Mouse (Mus musculus) stomach, embryonic 14.5 days (tissue): ENCODE data around the gene Trank1. TPM values are rescaled to one million over a fixed set of nuclear protein-coding genes. Genes with fewer than 3 reads are reported as not detected.

Experiments used
- ATAC-seq: fragments of 200-750 bp; cut with Nextera tagmentation; 2 replicates; pipeline ENCODE4 v1.8.0; 2017; ENCODE audit warnings: low read depth, moderate TSS enrichment; ENCODE audit not compliant: insufficient number of reproducible peaks, insufficient read depth, low FRiP score
- H3K27ac ChIP-seq: fragments of 300-500 bp; sonication (generic); 2 replicates; pipeline ENCODE4 v1.5.1; 2014; ENCODE audit warnings: mild to moderate bottlenecking, low read length, moderate library complexity, mixed read lengths
- H3K27me3 ChIP-seq: fragments of 300-500 bp; sonication (generic); 2 replicates; pipeline ENCODE4 v1.6.1; 2014; ENCODE audit warnings: low read length, control low read depth, mixed read lengths; ENCODE audit not compliant: control insufficient read depth, insufficient read depth
- H3K36me3 ChIP-seq: fragments of 300-500 bp; sonication (generic); 2 replicates; pipeline ENCODE4 v1.6.1; 2014; ENCODE audit warnings: mild to moderate bottlenecking, control low read depth, low read length, moderate library complexity, mixed read lengths; ENCODE audit not compliant: control insufficient read depth, insufficient read depth
- H3K4me1 ChIP-seq: fragments of 300-500 bp; sonication (generic); 2 replicates; pipeline ENCODE4 v1.6.1; 2014; ENCODE audit warnings: low read length, control low read depth, mixed read lengths; ENCODE audit not compliant: control insufficient read depth, insufficient read depth
- H3K4me2 ChIP-seq: fragments of 300-500 bp; sonication (generic); replicated peaks from 2 replicates; pipeline ENCODE4 v1.6.1; 2014; ENCODE audit warnings: low read depth, low read length, control low read depth
- H3K4me3 ChIP-seq: fragments of 300-500 bp; sonication (generic); 2 replicates; pipeline ENCODE4 v1.5.1; 2014; ENCODE audit warnings: low read depth, low read length, control low read depth
- H3K9ac ChIP-seq: fragments of 300-500 bp; sonication (generic); replicated peaks from 2 replicates; pipeline ENCODE4 v1.6.1; 2014; ENCODE audit warnings: low read depth, mild to moderate bottlenecking, control low read depth, low read length, moderate library complexity, mixed read lengths
- H3K9me3 ChIP-seq: fragments of 300-500 bp; sonication (generic); 2 replicates; pipeline ENCODE4 v1.6.1; 2016; ENCODE audit warnings: low read depth, low read length, control low read depth; ENCODE audit not compliant: control insufficient read depth
- WGBS: fragments of 180-500 bp; shearing (Covaris S2); extraction: QIAGEN DNeasy Blood & Tissue Kit; methylation state at CpG from one replicate; pipeline ENCODE4 v1.1.7; 2014; 5-methylcytosine and 5-hydroxymethylcytosine counted together
- polyA plus RNA-seq: library from polyadenylated mRNA; unstranded; fragments of >200 nt; fragmentation: Nextera tagmentation; extraction: Ambion mirVana; gene quantifications from 2 replicates; pipeline ENCODE4 v1.2.1, GENCODE M21; 2014

Gene Trank1
- polyA plus RNA-seq, 1 experiment from 2014 or later = 0.10 TPM

- peaks cover 40% of the 10 kb centered on the region for H3K27me3 ChIP-seq
- peaks cover 12% of the 10 kb centered on the region; the same call in 1 of the 2 replicates for H3K9me3 ChIP-seq
- no peaks in the 10 kb centered on the region for H3K36me3 ChIP-seq
- ATAC-seq = no peak
- no peak overlapping the region for H3K9ac ChIP-seq
- H3K4me3 ChIP-seq = peak overlapping the region; percentile 46
- peak overlapping the region; percentile 94 for H3K4me2 ChIP-seq
- 0 out of 2 replicates have a peak, but pooled peaks cover 11% of the 10 kb centered on the region for H3K4me1 ChIP-seq
- 3% methylated on average over 76 of the region's 98 CpGs for WGBS
- no peak overlapping the region for H3K27ac ChIP-seq
These were observed 403 bp downstream of the Trank1 start for GRCm38 (mm10) chr9:111311843-111312441.

GRCm38 (mm10) chr9:111312442-111313141 is 1.1 kb downstream of the Trank1 start:
- Histone ChIP-seq H3K9ac (no peak overlapping the region), H3K4me3 (peak overlapping the region; percentile 46), H3K4me1 (0 out of 2 replicates have a peak, but pooled peaks cover 11% of the 10 kb centered on the region), H3K9me3 (peaks cover 12% of the 10 kb centered on the region; the same call in 1 of the 2 replicates), H3K4me2 (peak overlapping the region; percentile 94), H3K36me3 (no peaks in the 10 kb centered on the region), H3K27me3 (peaks cover 40% of the 10 kb centered on the region), H3K27ac (no peak overlapping the region)
- ATAC-seq = peak; percentile 53; the same call in 1 of the 2 replicates
- under 1% methylated on average over 52 of the region's 59 CpGs for WGBS

- H3K27me3 ChIP-seq = peaks cover 40% of the 10 kb centered on the region
- no peak overlapping the region for H3K27ac ChIP-seq
- no peak overlapping the region for H3K9ac ChIP-seq
- no peak overlapping the region for H3K4me3 ChIP-seq
- H3K4me1 ChIP-seq = 0 out of 2 replicates have a peak, but pooled peaks cover 11% of the 10 kb centered on the region
- H3K36me3 ChIP-seq = no peaks in the 10 kb centered on the region
- H3K4me2 ChIP-seq = no peak overlapping the region
- peaks cover 12% of the 10 kb centered on the region; the same call in 1 of the 2 replicates for H3K9me3 ChIP-seq
- no peak for ATAC-seq
- WGBS = 16% methylated on average over 6 of the region's 6 CpGs
These were observed 1.8 kb downstream of the Trank1 start for GRCm38 (mm10) chr9:111313299-111313698.

GRCm38 (mm10) chr9:111313793-111314192 is 2.3 kb downstream of the Trank1 start:
- H3K9ac ChIP-seq = no peak overlapping the region
- H3K4me3 ChIP-seq = no peak overlapping the region
- no peaks in the 10 kb centered on the region for H3K36me3 ChIP-seq
- 0 out of 2 replicates have a peak, but pooled peaks cover 11% of the 10 kb centered on the region for H3K4me1 ChIP-seq
- WGBS = 23% methylated on average over 5 of the region's 5 CpGs
- H3K27ac ChIP-seq = no peak overlapping the region
- peaks cover 12% of the 10 kb centered on the region; the same call in 1 of the 2 replicates for H3K9me3 ChIP-seq
- no peak overlapping the region for H3K4me2 ChIP-seq
- peaks cover 40% of the 10 kb centered on the region for H3K27me3 ChIP-seq
- ATAC-seq = no peak

GRCm38 (mm10) chr9:111314219-111314618 is 2.7 kb downstream of the Trank1 start:
- H3K4me1 ChIP-seq = 0 out of 2 replicates have a peak, but pooled peaks cover 11% of the 10 kb centered on the region
- WGBS = 38% methylated on average over 5 of the region's 5 CpGs
- peaks cover 12% of the 10 kb centered on the region; the same call in 1 of the 2 replicates for H3K9me3 ChIP-seq
- H3K27me3 ChIP-seq = peaks cover 40% of the 10 kb centered on the region
- H3K9ac ChIP-seq = no peak overlapping the region
- no peak overlapping the region for H3K4me2 ChIP-seq
- ATAC-seq = no peak
- H3K4me3 ChIP-seq = no peak overlapping the region
- H3K27ac ChIP-seq = no peak overlapping the region
- no peaks in the 10 kb centered on the region for H3K36me3 ChIP-seq

GRCm38 (mm10) chr9:111320912-111321311 is 9.4 kb downstream of the Trank1 start:
- Histone ChIP-seq H3K4me2 (no peak overlapping the region), H3K4me1 (no peaks in the 10 kb centered on the region), H3K36me3 (no peaks in the 10 kb centered on the region), H3K4me3 (no peak overlapping the region), H3K27me3 (no peaks in the 10 kb centered on the region), H3K27ac (no peak overlapping the region), H3K9me3 (no peaks in the 10 kb centered on the region), H3K9ac (no peak overlapping the region)
- no peak for ATAC-seq
- WGBS = 75% methylated on average over 4 of the region's 4 CpGs

- Histone ChIP-seq H3K27me3 (no peaks in the 10 kb centered on the region), H3K36me3 (no peaks in the 10 kb centered on the region), H3K4me3 (no peak overlapping the region), H3K4me2 (no peak overlapping the region), H3K9ac (no peak overlapping the region), H3K9me3 (no peaks in the 10 kb centered on the region), H3K4me1 (no peaks in the 10 kb centered on the region), H3K27ac (no peak overlapping the region)
- WGBS = 71% methylated on average over 2 of the region's 2 CpGs
- ATAC-seq = no peak
These were observed 13.3 kb downstream of the Trank1 start for GRCm38 (mm10) chr9:111324881-111325280.

- Histone ChIP-seq H3K4me1 (no peaks in the 10 kb centered on the region), H3K9ac (no peak overlapping the region), H3K27me3 (no peaks in the 10 kb centered on the region), H3K36me3 (no peaks in the 10 kb centered on the region), H3K9me3 (no peaks in the 10 kb centered on the region), H3K4me3 (no peak overlapping the region), H3K27ac (no peak overlapping the region), H3K4me2 (no peak overlapping the region)
- ATAC-seq = no peak
- WGBS = 84% methylated on average over 4 of the region's 4 CpGs
These were observed 18.3 kb downstream of the Trank1 start for GRCm38 (mm10) chr9:111329881-111330280.
